In genomic region chr16:22909290-22909689, GRCm38 (mm10) we compare ENCODE assay signal across 44 mouse cellular contexts. TPM values are rescaled to one million over a fixed set of nuclear protein-coding genes. Genes with fewer than 3 reads are reported as not detected.
"Had no signal": no experiment of that assay in that cellular context is flagged by ENCODE, and none has a peak within 500 bp of the region (broad histone marks: within the 10 kb centered on the region; RNA-seq: fewer than 3 reads in every experiment).

No protein-coding gene starts in this region.

- H3K27me3 ChIP-seq: limb, embryonic 12.5 days; limb, embryonic 13.5 days; limb, embryonic 15.5 days; liver, embryonic 12.5 days; liver, embryonic 13.5 days; liver, embryonic 15.5 days; lung, embryonic 15.5 days; midbrain, embryonic 12.5 days; midbrain, embryonic 13.5 days; midbrain, embryonic 15.5 days; neural tube, embryonic 12.5 days had no signal

- H3K9me3 ChIP-seq: limb, embryonic 10.5 days; limb, embryonic 12.5 days; limb, embryonic 13.5 days; limb, embryonic 15.5 days; liver, embryonic 12.5 days; liver, embryonic 13.5 days; liver, embryonic 15.5 days; lung, embryonic 15.5 days; megakaryocyte, embryonic 14.5 days; midbrain, embryonic 10.5 days; midbrain, embryonic 12.5 days; midbrain, embryonic 13.5 days; midbrain, embryonic 15.5 days; neural tube, embryonic 12.5 days had no signal

- H3K4me3 ChIP-seq: limb, embryonic 10.5 days; limb, embryonic 12.5 days; limb, embryonic 13.5 days; limb, embryonic 15.5 days; liver, embryonic 12.5 days; liver, embryonic 13.5 days; liver, embryonic 15.5 days; lung, embryonic 15.5 days; megakaryocyte, embryonic 14.5 days; midbrain, embryonic 10.5 days; midbrain, embryonic 12.5 days; midbrain, embryonic 13.5 days; midbrain, embryonic 15.5 days; myocyte; neural tube, embryonic 12.5 days had no signal

- H3K36me3 ChIP-seq: limb, embryonic 10.5 days; limb, embryonic 12.5 days; limb, embryonic 13.5 days; limb, embryonic 15.5 days; liver, embryonic 12.5 days; liver, embryonic 13.5 days; liver, embryonic 15.5 days; lung, embryonic 15.5 days; midbrain, embryonic 10.5 days; midbrain, embryonic 12.5 days; midbrain, embryonic 13.5 days; midbrain, embryonic 15.5 days; neural tube, embryonic 12.5 days had no signal

- H3K9ac ChIP-seq: limb, embryonic 12.5 days; limb, embryonic 13.5 days; limb, embryonic 15.5 days; liver, embryonic 12.5 days; liver, embryonic 13.5 days; liver, embryonic 14.5 days; liver, embryonic 15.5 days; lung, embryonic 14.5 days; lung, embryonic 15.5 days; midbrain, embryonic 12.5 days; midbrain, embryonic 13.5 days; midbrain, embryonic 15.5 days; neural tube, embryonic 12.5 days had no signal

- H3K27ac ChIP-seq: limb, embryonic 10.5 days; limb, embryonic 12.5 days; limb, embryonic 13.5 days; limb, embryonic 15.5 days; liver, embryonic 12.5 days; liver, embryonic 13.5 days; liver, embryonic 14.5 days; liver, embryonic 15.5 days; lung, embryonic 15.5 days; macrophage; midbrain, embryonic 10.5 days; midbrain, embryonic 12.5 days; midbrain, embryonic 13.5 days; midbrain, embryonic 15.5 days; neural tube, embryonic 12.5 days had no signal

- H3K4me2 ChIP-seq: limb, embryonic 12.5 days; limb, embryonic 13.5 days; limb, embryonic 15.5 days; liver, embryonic 11.5 days; liver, embryonic 12.5 days; liver, embryonic 13.5 days; liver, embryonic 15.5 days; lung, embryonic 14.5 days; lung, embryonic 15.5 days; midbrain, embryonic 11.5 days; midbrain, embryonic 12.5 days; midbrain, embryonic 13.5 days; midbrain, embryonic 15.5 days; neural tube, embryonic 12.5 days had no signal

- ATAC-seq: liver, embryonic 12.5 days; lung, postnatal 0 days; midbrain, embryonic 13.5 days; midbrain, embryonic 15.5 days; midbrain, embryonic 16.5 days had no signal

- H3K4me1 ChIP-seq: limb, embryonic 10.5 days; limb, embryonic 12.5 days; limb, embryonic 13.5 days; limb, embryonic 15.5 days; liver, embryonic 12.5 days; liver, embryonic 13.5 days; liver, embryonic 15.5 days; lung, embryonic 15.5 days; megakaryocyte, embryonic 14.5 days; midbrain, embryonic 10.5 days; midbrain, embryonic 12.5 days; midbrain, embryonic 13.5 days; midbrain, embryonic 15.5 days; neural tube, embryonic 12.5 days had no signal

- DNase-seq: left cerebral cortex, postnatal 4 days; liver; liver, embryonic 13.5 days; lung, adult 18-20 months; lung, adult 2 months; lung, embryonic 14.5 days; lung, postnatal 10 days; lung, postnatal 14 days; lung, postnatal 36 days; lung, postnatal 4 days; midbrain, embryonic 14.5 days had no signal

RNA-seq across cellular contexts. Expression of gene Fetub, which starts 8.8 kb away (rescaled TPM):
- total RNA-seq: left cerebral cortex, adult 8-10 months; left cerebral cortex, postnatal 14 days; left cerebral cortex, postnatal 25 days; left cerebral cortex, postnatal 36 days; left cerebral cortex, postnatal 4 days; megakaryocyte progenitor cell, adult 5-6 weeks; megakaryocyte, adult 5-6 weeks; megakaryocyte-erythroid progenitor cell, adult 5-6 weeks; midbrain, postnatal 0 days; monocyte, adult 5-6 weeks had no signal
- polyA plus RNA-seq: limb, embryonic 10.5 days; limb, embryonic 11.5 days; limb, embryonic 12.5 days; limb, embryonic 13.5 days; lung, embryonic 14.5 days; lung, embryonic 15.5 days; lung, embryonic 16.5 days; macrophage; midbrain, embryonic 10.5 days; midbrain, embryonic 11.5 days; midbrain, embryonic 12.5 days; midbrain, embryonic 13.5 days; midbrain, embryonic 14.5 days; midbrain, embryonic 15.5 days; midbrain, embryonic 16.5 days; neural tube, embryonic 11.5 days; neural tube, embryonic 12.5 days had no signal

RNA-seq across cellular contexts. Expression of gene Ahsg, which starts 18.2 kb away (rescaled TPM):
- total RNA-seq: left cerebral cortex, postnatal 10 days; left cerebral cortex, postnatal 14 days; left cerebral cortex, postnatal 25 days; left cerebral cortex, postnatal 36 days; left cerebral cortex, postnatal 4 days; megakaryocyte progenitor cell, adult 5-6 weeks; megakaryocyte, adult 5-6 weeks; megakaryocyte-erythroid progenitor cell, adult 5-6 weeks; midbrain, postnatal 0 days; monocyte, adult 5-6 weeks had no signal
- polyA plus RNA-seq: limb, embryonic 10.5 days; limb, embryonic 11.5 days; limb, embryonic 13.5 days; macrophage; midbrain, embryonic 10.5 days; midbrain, embryonic 12.5 days; midbrain, embryonic 14.5 days; midbrain, embryonic 15.5 days; midbrain, embryonic 16.5 days; myocyte; neural tube, embryonic 11.5 days had no signal

RNA-seq across cellular contexts. Expression of gene Hrg, which starts 41.6 kb away (rescaled TPM):
- total RNA-seq: left cerebral cortex, adult 8-10 months; left cerebral cortex, postnatal 10 days; left cerebral cortex, postnatal 14 days; left cerebral cortex, postnatal 25 days; left cerebral cortex, postnatal 36 days; left cerebral cortex, postnatal 4 days; megakaryocyte progenitor cell, adult 5-6 weeks; megakaryocyte, adult 5-6 weeks; megakaryocyte-erythroid progenitor cell, adult 5-6 weeks; midbrain, postnatal 0 days; monocyte, adult 5-6 weeks had no signal
- polyA plus RNA-seq: limb, embryonic 10.5 days; limb, embryonic 11.5 days; limb, embryonic 12.5 days; limb, embryonic 13.5 days; limb, embryonic 15.5 days; lung, embryonic 14.5 days; lung, embryonic 15.5 days; lung, embryonic 16.5 days; macrophage; midbrain, embryonic 11.5 days; midbrain, embryonic 13.5 days; midbrain, postnatal 0 days; myocyte; neural tube, embryonic 12.5 days had no signal
